Mouse (Mus musculus) hindbrain, embryonic 15.5 days (tissue): ENCODE measurements around the gene Gpatch1. TPM values are rescaled to one million over a fixed set of nuclear protein-coding genes. Genes with fewer than 3 reads are reported as not detected.
"Not testable (repeated sequence)": the region's sequence is repeated elsewhere in the genome, so short reads cannot be mapped to it uniquely, and the experiment has no call there.

Experiments
- ATAC-seq: fragments of 200-750 bp; cut with Nextera tagmentation; 2 replicates; pipeline ENCODE4 v1.8.0; 2017; ENCODE audit warnings: low read depth, moderate number of reproducible peaks, moderate TSS enrichment; ENCODE audit not compliant: low FRiP score
- H3K27ac ChIP-seq: fragments of 300-500 bp; sonication (generic); replicated peaks from 2 replicates; pipeline ENCODE4 v1.5.1; 2015; ENCODE audit warnings: mild to moderate bottlenecking, inconsistent platforms
- H3K27me3 ChIP-seq: fragments of 300-500 bp; sonication (generic); 2 replicates; pipeline ENCODE4 v1.6.1; 2015; ENCODE audit warnings: control low read depth, inconsistent platforms
- H3K36me3 ChIP-seq: fragments of 300-500 bp; sonication (generic); 2 replicates; pipeline ENCODE4 v1.6.1; 2015; ENCODE audit warnings: control low read depth, inconsistent platforms
- H3K4me1 ChIP-seq: fragments of 300-500 bp; sonication (generic); replicated peaks from 2 replicates; pipeline ENCODE4 v1.6.1; 2015; ENCODE audit warnings: control low read depth, inconsistent platforms
- H3K4me2 ChIP-seq: fragments of 300-500 bp; sonication (generic); 2 replicates; pipeline ENCODE4 v1.6.1; 2015; ENCODE audit warnings: moderate library complexity, mild to moderate bottlenecking, inconsistent platforms
- H3K4me3 ChIP-seq: fragments of 300-500 bp; sonication (generic); 2 replicates; pipeline ENCODE4 v1.5.1; 2015; ENCODE audit warnings: mild to moderate bottlenecking, inconsistent platforms
- H3K9ac ChIP-seq: fragments of 300-500 bp; sonication (generic); 2 replicates; pipeline ENCODE4 v1.6.1; 2015; ENCODE audit warnings: inconsistent platforms
- H3K9me3 ChIP-seq: fragments of 300-500 bp; sonication (generic); 2 replicates; pipeline ENCODE4 v1.6.1; 2016; ENCODE audit warnings: control low read depth, inconsistent platforms
- WGBS: fragments of 180-500 bp; shearing (Covaris S2); methylation state at CpG from one replicate; pipeline ENCODE4 v1.1.7; 2015; 5-methylcytosine and 5-hydroxymethylcytosine counted together
- polyA plus RNA-seq: library from polyadenylated mRNA; unstranded; fragments of >200 nt; fragmentation: Nextera tagmentation; extraction: Ambion mirVana; gene quantifications from 2 replicates; pipeline ENCODE4 v1.2.1, GENCODE M21; 2015

Gpatch1 gene
- polyA plus RNA-seq, 1 experiment from 2014 or later: 20.0 TPM

DNA sequence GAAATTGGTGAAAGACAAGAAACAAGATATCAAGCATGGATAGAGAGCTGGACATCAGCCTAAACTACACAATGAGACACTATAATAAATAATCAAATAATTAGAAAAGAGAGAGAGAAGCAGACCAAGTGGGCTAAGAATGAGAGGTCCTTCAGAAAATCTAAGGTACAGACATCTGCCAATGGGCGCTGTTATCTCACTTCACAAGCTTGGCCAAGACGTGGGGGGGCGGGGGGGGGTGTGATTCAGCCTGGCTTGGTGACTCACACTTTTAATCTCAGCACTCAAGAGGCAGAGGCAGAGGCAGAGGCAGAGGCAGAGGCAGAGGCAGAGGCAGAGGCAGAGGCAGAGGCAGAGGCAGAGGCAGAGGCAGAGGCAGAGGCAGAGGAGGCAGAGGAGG, 981 bp upstream of the Gpatch1 start:
- peaks cover 21% of the 10 kb centered on the region for H3K4me1 ChIP-seq
- H3K9me3 ChIP-seq, ATAC-seq, H3K36me3 ChIP-seq, H3K4me3 ChIP-seq, H3K9ac ChIP-seq, H3K27ac ChIP-seq, H3K27me3 ChIP-seq, H3K4me2 ChIP-seq: not testable (repeated sequence)
- WGBS: 83% methylated on average over 3 of the region's 3 CpGs

DNA sequence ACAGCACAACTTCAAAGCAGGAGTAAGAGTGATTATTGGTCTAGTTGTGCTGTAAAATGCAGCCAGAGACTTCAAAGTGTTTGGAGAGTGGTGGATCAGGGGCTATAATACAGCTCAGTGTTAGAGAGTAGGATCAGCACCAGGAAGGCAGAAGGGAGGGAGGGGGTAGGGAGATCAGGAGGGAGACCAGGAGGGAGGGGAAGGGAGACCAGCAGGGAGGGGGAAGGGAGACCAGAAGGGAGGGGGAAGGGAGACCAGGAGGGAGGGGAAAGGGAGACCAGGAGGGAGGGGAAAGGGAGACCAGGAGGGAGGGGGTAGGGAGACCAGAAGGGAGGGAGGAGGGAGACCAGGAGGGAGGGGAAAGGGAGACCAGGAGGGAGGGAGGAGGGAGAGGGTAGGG, 4.1 kb downstream of the Gpatch1 start:
- Histone ChIP-seq H3K4me3 (no peak overlapping the region), H3K27ac (no peak overlapping the region), H3K27me3 (no peaks in the 10 kb centered on the region), H3K36me3 (peaks cover 16% of the 10 kb centered on the region), H3K9ac (no peak overlapping the region), H3K4me2 (no peak overlapping the region), H3K9me3 (no peaks in the 10 kb centered on the region), H3K4me1 (peaks cover 14% of the 10 kb centered on the region)
- ATAC-seq: no peak

DNA sequence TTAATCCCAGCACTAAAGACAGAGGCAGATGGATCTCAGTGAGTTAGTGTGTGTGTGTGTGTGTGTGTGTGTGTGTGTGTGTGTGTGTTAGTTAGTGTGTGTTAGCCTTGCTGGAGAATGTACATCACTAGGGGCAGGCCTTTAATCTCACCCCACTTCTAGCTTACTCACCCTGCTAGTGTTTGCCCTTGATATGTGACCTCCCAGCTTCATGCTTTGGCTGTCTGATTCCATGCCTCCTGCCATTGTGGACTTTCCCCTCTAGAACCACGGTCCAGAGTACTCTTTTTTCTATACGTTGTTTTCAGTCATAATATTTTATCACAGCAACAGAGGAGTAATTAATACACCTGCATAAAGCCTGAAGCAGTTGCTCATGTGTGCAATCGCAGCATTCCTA, 7.0 kb downstream of the Gpatch1 start:
- Histone ChIP-seq H3K9ac (no peak overlapping the region), H3K27ac (no peak overlapping the region), H3K27me3 (no peaks in the 10 kb centered on the region), H3K36me3 (peaks cover 44% of the 10 kb centered on the region), H3K4me2 (no peak overlapping the region), H3K9me3 (no peaks in the 10 kb centered on the region), H3K4me3 (no peak overlapping the region), H3K4me1 (no peaks in the 10 kb centered on the region)
- ATAC-seq: no peak
- WGBS: 97% methylated on average over 3 of the region's 3 CpGs

DNA sequence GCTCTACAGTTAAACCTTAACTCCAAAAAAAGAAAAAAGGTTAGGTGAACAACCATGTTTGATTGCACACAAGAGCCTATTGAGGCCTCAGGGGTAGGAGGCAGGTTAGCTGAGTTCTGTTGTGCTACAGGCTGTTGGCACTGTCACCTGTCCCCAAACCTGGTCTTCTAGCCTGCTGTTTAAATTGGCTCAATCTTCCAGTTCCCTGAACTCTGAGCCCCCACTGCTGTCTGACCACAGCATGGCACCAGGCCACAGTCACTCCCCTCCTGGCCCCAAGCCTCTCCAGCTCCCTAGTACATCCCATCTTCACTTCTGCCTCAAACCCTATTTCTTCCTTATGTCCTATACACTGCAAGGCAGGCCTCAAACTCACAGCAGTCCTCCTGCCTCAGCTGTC, 17.4 kb downstream of the Gpatch1 start:
- H3K4me3 ChIP-seq: no peak overlapping the region
- H3K9ac ChIP-seq: no peak overlapping the region
- H3K27me3 ChIP-seq: no peaks in the 10 kb centered on the region
- H3K4me1 ChIP-seq: no peaks in the 10 kb centered on the region
- H3K4me2 ChIP-seq: no peak overlapping the region
- H3K36me3 ChIP-seq: peaks cover 76% of the 10 kb centered on the region
- no peak for ATAC-seq
- no peak overlapping the region for H3K27ac ChIP-seq
- no peaks in the 10 kb centered on the region for H3K9me3 ChIP-seq

DNA sequence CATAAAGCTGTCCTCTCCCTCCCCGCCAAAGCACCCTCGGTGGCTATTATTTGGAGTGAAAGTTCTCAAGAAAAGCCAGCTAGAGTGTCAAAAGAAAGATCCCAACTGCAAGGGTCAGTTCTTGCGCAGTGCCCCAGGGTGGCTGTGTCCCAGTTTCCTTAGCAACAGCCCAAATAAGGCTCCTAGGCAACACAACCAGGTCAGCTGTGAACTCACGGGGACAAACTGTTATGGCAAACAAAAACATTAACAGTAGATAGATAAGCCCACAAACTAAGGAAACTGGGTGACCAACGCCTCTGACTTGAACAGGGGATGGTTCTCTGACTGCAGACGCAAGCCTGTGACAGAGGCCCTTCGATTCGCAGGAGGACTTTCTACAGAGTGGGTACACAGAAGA, 18.6 kb downstream of the Gpatch1 start:
- Histone ChIP-seq H3K27ac (no peak overlapping the region), H3K9ac (no peak overlapping the region), H3K36me3 (peaks cover 76% of the 10 kb centered on the region), H3K9me3 (no peaks in the 10 kb centered on the region), H3K27me3 (no peaks in the 10 kb centered on the region), H3K4me3 (no peak overlapping the region), H3K4me2 (no peak overlapping the region), H3K4me1 (no peaks in the 10 kb centered on the region)
- no peak for ATAC-seq
- 52% methylated on average over 8 of the region's 8 CpGs for WGBS

DNA sequence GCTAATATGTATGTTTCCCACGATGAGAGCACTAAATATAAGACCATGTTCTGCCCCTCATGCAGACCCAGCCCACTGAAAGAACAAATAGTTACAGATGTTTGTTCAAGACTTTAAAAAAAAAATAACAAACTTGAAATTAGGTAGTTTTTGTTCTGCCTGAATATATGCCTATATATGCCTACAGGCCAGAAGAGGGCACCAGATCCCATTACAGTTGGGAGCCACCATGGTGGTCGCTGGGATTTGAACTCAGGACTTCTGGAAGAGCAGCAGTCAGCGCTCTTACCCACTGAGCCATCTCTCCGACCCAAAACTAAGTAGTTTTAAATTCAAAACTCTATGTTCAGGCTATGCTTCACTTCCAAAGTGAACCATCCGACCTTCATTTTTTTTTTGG, 20.4 kb downstream of the Gpatch1 start:
- Histone ChIP-seq H3K27ac (no peak overlapping the region), H3K4me3 (no peak overlapping the region), H3K27me3 (no peaks in the 10 kb centered on the region), H3K9ac (no peak overlapping the region), H3K9me3 (no peaks in the 10 kb centered on the region), H3K4me2 (no peak overlapping the region), H3K4me1 (no peaks in the 10 kb centered on the region), H3K36me3 (peaks cover 83% of the 10 kb centered on the region)
- ATAC-seq: no peak
- 96% methylated on average over 5 of the region's 5 CpGs for WGBS

DNA sequence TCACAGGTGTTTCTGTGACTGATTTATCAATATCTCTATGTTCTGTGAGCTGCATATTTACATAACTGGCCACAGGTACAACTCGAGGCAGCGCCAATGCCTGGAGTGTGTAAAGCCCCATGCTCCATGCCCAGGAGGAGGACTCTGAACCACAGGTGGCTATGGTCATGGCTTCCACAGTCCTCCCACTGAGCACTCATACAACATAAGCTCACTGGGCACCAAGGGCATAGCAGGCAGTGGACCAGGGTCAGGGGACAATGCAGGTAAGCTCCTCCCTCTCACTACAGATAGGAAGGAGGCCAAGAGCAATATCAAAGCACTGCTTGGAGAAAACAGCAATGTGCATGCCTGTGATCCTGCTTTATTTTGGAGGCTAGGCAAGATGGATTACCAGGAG, 22.6 kb downstream of the Gpatch1 start:
- Histone ChIP-seq H3K9ac (no peak overlapping the region), H3K9me3 (no peaks in the 10 kb centered on the region), H3K36me3 (peaks cover 83% of the 10 kb centered on the region), H3K4me3 (no peak overlapping the region), H3K4me2 (no peak overlapping the region), H3K4me1 (no peaks in the 10 kb centered on the region), H3K27ac (no peak overlapping the region), H3K27me3 (no peaks in the 10 kb centered on the region)
- WGBS: 94% methylated on average over 2 of the region's 2 CpGs
- no peak for ATAC-seq

DNA sequence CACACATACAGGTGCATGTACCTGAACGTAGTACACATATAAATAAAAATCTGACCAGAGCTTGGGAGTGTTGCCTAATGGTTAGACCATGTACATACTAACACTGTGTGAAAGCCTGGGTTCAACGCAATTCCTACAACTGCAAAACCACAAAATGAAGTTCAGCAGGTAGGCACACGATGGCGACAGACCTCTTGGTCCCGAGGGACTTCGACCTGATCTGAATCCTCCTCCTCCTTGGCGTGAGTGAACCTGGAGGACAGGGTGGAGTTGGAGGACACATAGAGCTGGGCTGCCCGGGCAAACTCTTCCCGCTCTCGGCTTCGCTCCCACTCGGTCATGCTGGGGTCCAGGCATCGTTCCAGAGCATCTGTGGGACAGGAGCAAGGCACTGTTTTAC, 24.8 kb downstream of the Gpatch1 start:
- H3K27me3 ChIP-seq: no peaks in the 10 kb centered on the region
- no peak overlapping the region for H3K4me2 ChIP-seq
- ATAC-seq: no peak
- H3K27ac ChIP-seq: no peak overlapping the region
- H3K4me3 ChIP-seq: no peak overlapping the region
- WGBS: 93% methylated on average over 13 of the region's 13 CpGs
- peaks cover 89% of the 10 kb centered on the region for H3K36me3 ChIP-seq
- no peaks in the 10 kb centered on the region for H3K4me1 ChIP-seq
- no peaks in the 10 kb centered on the region for H3K9me3 ChIP-seq
- H3K9ac ChIP-seq: no peak overlapping the region

DNA sequence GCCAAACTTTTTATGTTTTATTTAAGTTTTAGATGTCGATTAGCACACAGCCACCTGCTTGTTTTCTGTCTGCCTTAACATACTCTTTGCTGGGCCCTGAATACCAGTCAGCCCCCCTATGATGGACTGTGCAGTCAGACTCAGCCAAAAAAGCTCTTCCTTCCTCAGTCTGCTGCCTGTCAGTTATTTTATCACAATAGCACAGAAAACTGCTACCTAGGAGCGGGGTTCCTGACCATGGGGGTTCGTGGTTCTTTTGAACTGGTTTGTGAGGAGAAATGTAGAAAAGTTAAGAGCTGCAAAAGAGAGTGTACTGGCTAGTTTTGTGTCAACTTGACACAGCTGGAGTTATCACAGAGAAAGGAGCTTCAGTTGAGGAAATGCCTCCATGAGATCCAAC, 39.3 kb downstream of the Gpatch1 start:
- peaks cover 26% of the 10 kb centered on the region for H3K9me3 ChIP-seq
- no peak overlapping the region for H3K4me2 ChIP-seq
- H3K27me3 ChIP-seq: no peaks in the 10 kb centered on the region
- ATAC-seq: no peak
- peaks cover 84% of the 10 kb centered on the region for H3K36me3 ChIP-seq
- H3K4me3 ChIP-seq: no peak overlapping the region
- no peaks in the 10 kb centered on the region; the same call in 1 of the 2 replicates for H3K4me1 ChIP-seq
- H3K27ac ChIP-seq: no peak overlapping the region
- no peak overlapping the region for H3K9ac ChIP-seq
- WGBS: 85% methylated on average over 3 of the region's 3 CpGs

DNA sequence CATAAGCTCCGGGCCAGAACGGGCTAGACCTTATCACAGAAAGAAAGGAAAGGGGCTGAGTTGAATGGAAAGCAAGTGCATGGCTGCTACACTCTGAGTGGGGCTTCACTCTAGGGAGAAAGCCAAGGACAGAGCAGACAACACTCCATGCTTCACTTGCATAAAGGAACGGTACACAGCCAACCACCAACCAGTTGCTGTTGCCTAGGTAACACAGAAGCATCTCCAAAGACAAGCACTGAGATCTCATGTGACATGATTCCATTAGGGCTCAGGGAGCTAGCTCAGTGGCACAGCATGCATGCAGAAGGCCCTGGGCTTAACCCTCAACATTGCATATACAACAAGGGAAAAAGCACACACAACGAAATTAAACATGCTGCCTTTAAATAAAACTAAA, 40.8 kb downstream of the Gpatch1 start:
- Histone ChIP-seq H3K9ac (no peak overlapping the region), H3K27me3 (no peaks in the 10 kb centered on the region), H3K9me3 (peaks cover 26% of the 10 kb centered on the region), H3K27ac (no peak overlapping the region), H3K4me1 (no peaks in the 10 kb centered on the region; the same call in 1 of the 2 replicates), H3K4me3 (no peak overlapping the region), H3K36me3 (peaks cover 71% of the 10 kb centered on the region), H3K4me2 (no peak overlapping the region)
- ATAC-seq: peak; percentile 68
- 35% methylated on average over 4 of the region's 4 CpGs for WGBS

DNA sequence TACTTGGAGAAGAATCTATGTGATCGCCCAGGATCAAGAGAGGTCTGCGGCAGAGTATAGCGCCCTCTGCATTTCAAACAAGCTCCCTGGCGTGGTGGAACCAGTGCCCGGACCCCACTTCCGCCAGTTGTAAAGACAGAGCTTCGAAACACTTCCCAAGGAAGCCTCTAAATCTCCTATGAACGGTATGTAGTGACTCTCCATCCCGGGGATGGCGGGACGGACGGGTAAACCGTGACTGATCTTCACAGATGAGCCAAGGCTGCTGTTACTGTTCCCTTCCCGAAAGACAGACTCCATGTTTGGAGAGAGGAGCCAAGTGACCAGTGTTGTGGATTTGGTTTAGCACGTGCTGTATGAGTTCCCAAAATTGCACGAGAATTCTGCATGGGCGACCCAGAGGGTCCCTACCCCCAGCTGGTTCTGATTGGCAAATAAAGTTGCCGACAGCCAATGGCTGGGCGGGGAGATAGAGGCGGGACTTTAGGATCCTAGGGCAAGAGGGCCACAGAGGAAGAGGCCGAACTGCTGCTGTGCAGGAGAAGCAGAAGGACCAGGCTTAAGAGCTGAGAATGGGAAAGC, 48.7 kb downstream of the Gpatch1 start:
- 0 out of 2 replicates have a peak, but pooled peaks have one; percentile 61 for ATAC-seq
- H3K27me3 ChIP-seq: no peaks in the 10 kb centered on the region

DNA sequence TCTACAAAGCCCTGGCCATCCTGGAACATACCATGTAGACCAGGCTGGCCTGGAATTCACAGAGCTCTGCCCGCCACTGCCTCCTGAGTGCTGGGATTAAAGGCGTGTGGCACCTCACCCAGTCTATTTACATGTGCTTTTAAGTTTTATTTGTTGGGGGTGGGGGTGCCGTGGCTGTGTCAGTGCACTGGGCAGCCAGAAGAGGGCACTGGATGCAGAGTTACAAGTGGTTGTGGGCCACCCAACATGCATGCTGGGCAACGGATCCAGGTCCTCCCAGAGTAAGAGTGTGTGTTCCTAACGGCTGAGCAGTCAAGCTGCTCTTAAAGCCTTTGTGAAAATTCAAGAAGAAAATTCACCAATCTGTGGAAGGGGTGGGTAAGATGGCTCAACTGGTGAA, 50.4 kb downstream of the Gpatch1 start:
- Histone ChIP-seq H3K27ac (no peak overlapping the region), H3K9ac (no peak overlapping the region), H3K4me1 (peaks cover 4% of the 10 kb centered on the region; the same call in 1 of the 2 replicates), H3K36me3 (no peaks in the 10 kb centered on the region), H3K27me3 (no peaks in the 10 kb centered on the region), H3K9me3 (no peaks in the 10 kb centered on the region), H3K4me2 (no peak overlapping the region), H3K4me3 (no peak overlapping the region)
- no peak for ATAC-seq
- WGBS: 66% methylated on average over 5 of the region's 5 CpGs

More for the DNA sequence above, 48.7 kb downstream of the Gpatch1 start:
- Histone ChIP-seq H3K4me1 (peaks cover 4% of the 10 kb centered on the region; the same call in 1 of the 2 replicates), H3K4me3 (peak overlapping the region; percentile 25), H3K36me3 (peaks cover 6% of the 10 kb centered on the region), H3K9ac (peak overlapping the region; percentile 7; the same call in 1 of the 2 replicates), H3K27ac (no peak overlapping the region), H3K9me3 (peaks cover 4% of the 10 kb centered on the region; the same call in 1 of the 2 replicates), H3K4me2 (peak overlapping the region; percentile 56)
- WGBS: 7% methylated on average over 21 of the region's 21 CpGs

DNA sequence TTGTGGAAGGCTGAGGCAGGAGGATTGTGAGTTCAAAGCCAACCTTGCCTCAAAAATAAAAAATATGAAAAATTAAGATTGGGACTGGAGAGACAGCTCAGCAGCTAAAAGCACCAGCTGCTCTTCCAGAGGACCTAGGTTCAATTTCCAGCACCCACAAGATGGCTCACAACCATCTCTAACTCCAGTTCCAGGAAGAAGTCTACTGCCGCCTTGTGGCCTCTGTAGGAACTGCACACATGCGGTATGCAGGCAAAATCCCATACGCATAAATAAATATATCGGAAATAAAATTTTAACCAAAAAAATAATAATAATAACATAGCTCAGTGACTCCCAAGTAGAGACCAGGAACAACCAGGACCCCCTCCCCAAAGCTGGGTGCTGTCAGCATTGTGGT, 51.6 kb downstream of the Gpatch1 start:
- H3K27me3 ChIP-seq: no peaks in the 10 kb centered on the region
- no peak overlapping the region for H3K27ac ChIP-seq
- 76% methylated on average over 4 of the region's 4 CpGs for WGBS
- H3K9me3 ChIP-seq: no peaks in the 10 kb centered on the region
- H3K4me2 ChIP-seq: no peak overlapping the region
- no peak overlapping the region for H3K4me3 ChIP-seq
- no peaks in the 10 kb centered on the region for H3K36me3 ChIP-seq
- no peak for ATAC-seq
- H3K9ac ChIP-seq: no peak overlapping the region
- peaks cover 4% of the 10 kb centered on the region; the same call in 1 of the 2 replicates for H3K4me1 ChIP-seq
